Mouse (Mus musculus): ENCODE data around the gene Hpse2. TPM values are rescaled to one million over a fixed set of nuclear protein-coding genes. Genes with fewer than 3 reads are reported as not detected.

Gene Hpse2
- polyA plus RNA-seq, 1 experiment from 2014 or later, result 1.7 TPM

DNA sequence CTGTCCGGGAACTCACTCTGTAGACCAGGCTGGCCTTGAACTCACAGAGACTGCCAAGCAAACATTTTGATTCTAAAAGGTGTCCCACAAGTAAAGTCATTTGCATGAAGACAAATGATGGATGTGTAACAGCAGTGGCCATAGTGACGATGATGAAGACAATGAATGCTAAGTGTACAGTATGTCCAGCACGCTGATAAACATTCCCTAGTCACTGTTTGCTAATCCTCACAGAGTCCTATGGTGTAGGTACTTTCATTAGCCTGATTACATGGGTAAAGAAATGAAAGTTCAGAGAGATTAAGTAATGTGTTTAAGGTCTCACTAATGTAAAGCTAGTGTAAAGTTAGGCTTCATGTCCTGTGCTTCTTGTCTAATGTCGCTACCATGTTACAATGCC lies 511.6 kb downstream of the Hpse2 start:
- Histone ChIP-seq H3K27ac (ENCODE audit: low read depth, low read length) (no peak overlapping the region), H3K4me3 (ENCODE audit: low read depth, low read length) (no peak overlapping the region), H3K9me3 (ENCODE audit: control insufficient read depth, low read length) (no peaks in the 10 kb centered on the region), H3K9ac (ENCODE audit: low read length) (no peak overlapping the region), H3K4me1 (replicated peaks; ENCODE audit: control insufficient read depth, insufficient read depth, low read length) (no peaks in the 10 kb centered on the region), H3K27me3 (ENCODE audit: control insufficient read depth, insufficient read depth, low read length) (no peaks in the 10 kb centered on the region), H3K4me2 (ENCODE audit: low read depth, low read length, severe bottlenecking) (no peak overlapping the region), H3K36me3 (ENCODE audit: control insufficient read depth, insufficient read depth, low read length) (no peaks in the 10 kb centered on the region)
- ATAC-seq (replicated peaks; ENCODE audit: low FRiP score) (no peak), DNase-seq (ENCODE audit: low spot score) (no peak)
- WGBS, result 85% methylated on average over 4 of the region's 4 CpGs

DNA sequence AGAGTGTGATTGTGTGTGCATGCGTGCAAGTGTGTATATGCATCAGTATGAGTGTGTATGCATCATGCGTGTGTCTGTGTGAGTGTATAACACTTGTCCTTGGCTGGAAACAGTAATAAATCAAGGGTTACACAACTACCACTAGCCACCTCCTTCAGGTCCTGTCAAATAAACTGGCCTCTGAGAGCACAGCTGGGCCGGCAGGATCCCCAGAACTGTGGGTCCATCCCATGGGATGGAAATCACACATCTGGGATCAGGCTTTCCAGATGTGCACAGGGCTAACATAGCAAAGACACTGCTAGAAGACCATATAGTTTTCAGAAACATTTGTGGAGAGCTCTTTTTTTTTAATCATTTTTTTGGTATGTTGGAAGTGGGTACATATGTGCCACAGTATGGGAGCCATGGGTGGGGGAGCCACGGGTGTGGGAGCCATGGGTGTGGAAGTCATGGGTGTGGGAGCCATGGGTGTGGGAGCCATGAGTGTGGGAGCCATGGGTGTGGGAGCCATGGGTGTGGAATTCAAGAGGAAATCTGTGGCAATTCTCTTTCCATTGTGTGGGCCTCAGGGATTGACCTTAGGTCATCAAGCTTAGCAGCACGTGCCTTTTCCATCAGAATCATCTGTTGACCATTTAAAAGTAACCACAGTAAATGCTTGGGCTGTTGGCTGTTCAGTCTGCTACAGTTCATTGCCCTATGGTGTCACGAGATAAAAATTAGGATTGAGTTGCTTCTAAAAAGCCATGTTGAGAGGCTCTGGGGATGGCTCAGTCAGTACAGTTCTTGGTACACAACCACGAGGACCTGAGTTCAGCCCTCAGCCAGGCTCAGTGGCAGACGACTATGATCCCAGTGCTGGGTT lies 518.3 kb downstream of the Hpse2 start:
- DNase-seq (ENCODE audit: low spot score) (no peak), ATAC-seq (replicated peaks; ENCODE audit: low FRiP score) (no peak)
- H3K4me2 ChIP-seq (ENCODE audit: low read depth, low read length, severe bottlenecking), result no peak overlapping the region
- H3K9ac ChIP-seq (ENCODE audit: low read length), result no peak overlapping the region
- H3K27me3 ChIP-seq (ENCODE audit: control insufficient read depth, insufficient read depth, low read length), result no peaks in the 10 kb centered on the region
- H3K36me3 ChIP-seq (ENCODE audit: control insufficient read depth, insufficient read depth, low read length), result no peaks in the 10 kb centered on the region
- no peaks in the 10 kb centered on the region for H3K4me1 ChIP-seq (replicated peaks; ENCODE audit: control insufficient read depth, insufficient read depth, low read length)
- H3K4me3 ChIP-seq (ENCODE audit: low read depth, low read length), result no peak overlapping the region
- no peaks in the 10 kb centered on the region for H3K9me3 ChIP-seq (ENCODE audit: control insufficient read depth, low read length)
- no peak overlapping the region for H3K27ac ChIP-seq (ENCODE audit: low read depth, low read length)
- WGBS, result 85% methylated on average over 8 of the region's 8 CpGs

DNA sequence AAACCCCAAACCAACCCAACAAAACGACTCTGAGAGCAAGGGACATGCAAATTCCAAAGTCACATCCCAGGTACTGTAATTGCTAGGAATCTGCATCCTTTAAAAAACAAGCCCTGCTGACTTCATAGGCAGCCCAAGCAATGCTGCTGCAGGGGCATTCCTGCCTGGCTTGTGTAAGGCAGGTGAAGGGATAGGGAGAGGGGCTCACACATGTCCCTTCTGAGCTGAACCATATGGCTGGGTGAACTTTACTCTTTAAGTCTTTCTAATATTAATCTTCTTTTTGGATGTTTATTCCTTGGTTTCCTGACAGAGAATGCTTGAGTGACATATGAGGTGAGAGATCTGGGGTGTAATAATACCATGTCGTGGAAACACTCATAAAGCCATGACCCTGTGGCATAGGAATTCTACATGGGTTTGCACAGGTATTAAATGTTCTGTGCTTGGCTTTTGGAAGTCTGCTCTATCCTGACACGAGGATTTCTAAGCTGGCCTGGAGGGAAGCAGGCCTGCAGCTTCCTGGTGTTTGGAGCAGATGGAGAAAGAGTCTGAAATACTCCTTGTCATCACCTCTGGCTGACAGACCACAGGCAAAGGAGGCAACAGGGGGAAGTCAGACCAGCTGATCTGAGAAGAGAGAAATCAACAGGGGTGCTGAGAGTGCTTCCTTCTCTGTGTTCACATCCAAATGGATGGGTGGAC lies 519.0 kb downstream of the Hpse2 start:
- no peaks in the 10 kb centered on the region for H3K9me3 ChIP-seq (ENCODE audit: control insufficient read depth, low read length)
- H3K9ac ChIP-seq (ENCODE audit: low read length), result no peak overlapping the region
- H3K36me3 ChIP-seq (ENCODE audit: control insufficient read depth, insufficient read depth, low read length), result no peaks in the 10 kb centered on the region
- no peaks in the 10 kb centered on the region for H3K4me1 ChIP-seq (replicated peaks; ENCODE audit: control insufficient read depth, insufficient read depth, low read length)
- DNase-seq (ENCODE audit: low spot score), result no peak
- no peaks in the 10 kb centered on the region for H3K27me3 ChIP-seq (ENCODE audit: control insufficient read depth, insufficient read depth, low read length)
- ATAC-seq (replicated peaks; ENCODE audit: low FRiP score), result no peak
- H3K4me2 ChIP-seq (ENCODE audit: low read depth, low read length, severe bottlenecking), result no peak overlapping the region
- no peak overlapping the region for H3K4me3 ChIP-seq (ENCODE audit: low read depth, low read length)
- WGBS, result 62% methylated on average over 3 of the region's 3 CpGs
- H3K27ac ChIP-seq (ENCODE audit: low read depth, low read length), result no peak overlapping the region

DNA sequence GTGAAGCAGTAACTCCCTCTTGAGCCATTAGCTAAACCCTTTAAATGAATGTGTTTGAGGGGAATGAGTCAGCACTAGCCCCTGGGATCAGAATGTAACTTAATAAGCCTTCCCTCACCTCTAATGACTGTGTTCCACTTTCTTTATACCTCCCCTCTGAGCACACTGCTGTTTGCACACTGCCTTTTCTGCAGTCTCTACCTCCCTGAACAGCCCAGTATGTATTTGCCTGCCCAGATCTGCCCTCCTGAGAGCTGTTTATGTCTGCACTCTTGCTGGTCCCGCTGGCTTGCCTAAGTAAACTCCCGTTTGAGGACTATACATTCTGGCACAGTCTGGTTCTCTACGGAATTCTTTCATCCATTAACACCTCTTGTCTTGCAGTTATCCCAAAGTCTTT lies 525.1 kb downstream of the Hpse2 start:
- Histone ChIP-seq H3K9me3 (ENCODE audit: control insufficient read depth, low read length) (no peaks in the 10 kb centered on the region), H3K9ac (ENCODE audit: low read length) (no peak overlapping the region), H3K36me3 (ENCODE audit: control insufficient read depth, insufficient read depth, low read length) (no peaks in the 10 kb centered on the region), H3K27me3 (ENCODE audit: control insufficient read depth, insufficient read depth, low read length) (no peaks in the 10 kb centered on the region), H3K4me2 (ENCODE audit: low read depth, low read length, severe bottlenecking) (no peak overlapping the region), H3K4me3 (ENCODE audit: low read depth, low read length) (no peak overlapping the region), H3K4me1 (replicated peaks; ENCODE audit: control insufficient read depth, insufficient read depth, low read length) (no peaks in the 10 kb centered on the region), H3K27ac (ENCODE audit: low read depth, low read length) (no peak overlapping the region)
- ATAC-seq (replicated peaks; ENCODE audit: low FRiP score) (no peak), DNase-seq (ENCODE audit: low spot score) (no peak)
- WGBS, result 56% methylated on average over 3 of the region's 3 CpGs

DNA sequence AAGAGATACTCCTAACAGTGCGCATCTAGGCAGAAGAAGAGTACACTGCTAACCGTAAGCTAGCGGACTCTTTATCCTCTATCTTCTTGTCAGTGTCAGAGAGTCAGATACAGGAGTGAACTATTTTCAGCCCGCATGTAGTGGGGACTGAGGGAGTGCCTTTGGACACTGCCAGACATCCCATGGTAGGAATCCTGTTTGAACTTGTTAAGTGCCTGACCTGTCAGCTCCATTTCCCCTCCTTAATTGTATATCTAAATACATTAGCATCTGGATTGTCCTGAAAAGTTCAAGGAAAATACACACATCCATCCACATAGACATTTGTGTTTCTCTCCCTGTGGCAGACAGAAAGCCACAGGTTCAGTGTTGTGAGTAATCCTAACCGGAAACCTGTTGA lies 531.1 kb downstream of the Hpse2 start:
- Histone ChIP-seq H3K27ac (ENCODE audit: low read depth, low read length) (no peak overlapping the region), H3K36me3 (ENCODE audit: control insufficient read depth, insufficient read depth, low read length) (no peaks in the 10 kb centered on the region), H3K4me1 (replicated peaks; ENCODE audit: control insufficient read depth, insufficient read depth, low read length) (no peaks in the 10 kb centered on the region), H3K9ac (ENCODE audit: low read length) (no peak overlapping the region), H3K9me3 (ENCODE audit: control insufficient read depth, low read length) (no peaks in the 10 kb centered on the region), H3K4me3 (ENCODE audit: low read depth, low read length) (no peak overlapping the region), H3K27me3 (ENCODE audit: control insufficient read depth, insufficient read depth, low read length) (no peaks in the 10 kb centered on the region), H3K4me2 (ENCODE audit: low read depth, low read length, severe bottlenecking) (no peak overlapping the region)
- ATAC-seq (replicated peaks; ENCODE audit: low FRiP score) (no peak), DNase-seq (ENCODE audit: low spot score) (no peak)
- 92% methylated on average over 5 of the region's 5 CpGs for WGBS

DNA sequence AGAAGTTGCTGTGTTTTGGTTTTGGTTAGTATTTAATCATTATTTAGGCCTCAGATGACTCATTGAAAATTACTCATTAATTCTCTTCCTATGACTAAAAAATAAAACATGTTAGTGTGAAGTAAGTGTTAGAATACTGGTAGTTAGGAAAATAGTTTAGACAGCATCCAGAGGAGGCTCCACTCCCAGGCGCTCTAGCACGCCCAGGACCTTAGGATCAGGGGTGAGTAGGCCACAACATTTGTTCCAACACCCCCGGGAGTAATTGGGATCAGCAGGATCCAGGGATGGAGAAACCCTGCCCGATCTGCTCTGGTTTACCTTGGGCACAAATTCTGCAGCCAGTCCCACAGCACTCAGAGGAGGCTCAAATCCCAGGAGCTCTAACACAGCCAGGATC lies 532.5 kb downstream of the Hpse2 start:
- no peak overlapping the region for H3K4me2 ChIP-seq (ENCODE audit: low read depth, low read length, severe bottlenecking)
- no peaks in the 10 kb centered on the region for H3K4me1 ChIP-seq (replicated peaks; ENCODE audit: control insufficient read depth, insufficient read depth, low read length)
- H3K4me3 ChIP-seq (ENCODE audit: low read depth, low read length), result no peak overlapping the region
- no peak overlapping the region for H3K9ac ChIP-seq (ENCODE audit: low read length)
- DNase-seq (ENCODE audit: low spot score) (no peak), ATAC-seq (replicated peaks; ENCODE audit: low FRiP score) (no peak)
- H3K36me3 ChIP-seq (ENCODE audit: control insufficient read depth, insufficient read depth, low read length), result no peaks in the 10 kb centered on the region
- WGBS, result 87% methylated on average over 4 of the region's 4 CpGs
- H3K27me3 ChIP-seq (ENCODE audit: control insufficient read depth, insufficient read depth, low read length), result no peaks in the 10 kb centered on the region
- no peaks in the 10 kb centered on the region for H3K9me3 ChIP-seq (ENCODE audit: control insufficient read depth, low read length)
- no peak overlapping the region for H3K27ac ChIP-seq (ENCODE audit: low read depth, low read length)

DNA sequence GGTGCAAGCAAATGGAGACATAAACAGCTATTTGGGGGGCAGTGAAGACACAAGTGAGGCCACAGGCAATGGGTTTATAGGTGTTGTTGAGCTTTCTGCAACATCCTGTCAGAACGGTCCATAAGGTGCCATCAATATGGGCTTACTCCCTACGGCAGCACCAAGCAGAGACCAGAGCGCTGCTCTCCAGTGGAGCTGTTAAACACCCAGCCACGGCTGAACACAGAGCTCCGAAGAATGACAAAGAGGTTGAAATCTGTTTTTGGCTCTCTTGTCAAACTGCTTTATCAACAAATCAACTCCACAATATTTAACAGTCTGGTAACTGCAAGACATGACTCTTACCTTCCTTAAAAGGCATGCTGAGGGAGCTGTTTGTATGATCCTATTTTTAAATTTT lies 537.7 kb downstream of the Hpse2 start:
- H3K9ac ChIP-seq (ENCODE audit: low read length), result no peak overlapping the region
- no peaks in the 10 kb centered on the region for H3K36me3 ChIP-seq (ENCODE audit: control insufficient read depth, insufficient read depth, low read length)
- no peaks in the 10 kb centered on the region for H3K9me3 ChIP-seq (ENCODE audit: control insufficient read depth, low read length)
- no peak overlapping the region for H3K4me2 ChIP-seq (ENCODE audit: low read depth, low read length, severe bottlenecking)
- no peak for DNase-seq (ENCODE audit: low spot score)
- H3K27ac ChIP-seq (ENCODE audit: low read depth, low read length), result no peak overlapping the region
- H3K27me3 ChIP-seq (ENCODE audit: control insufficient read depth, insufficient read depth, low read length), result no peaks in the 10 kb centered on the region
- H3K4me3 ChIP-seq (ENCODE audit: low read depth, low read length), result no peak overlapping the region
- H3K4me1 ChIP-seq (replicated peaks; ENCODE audit: control insufficient read depth, insufficient read depth, low read length), result no peaks in the 10 kb centered on the region
- no peak for ATAC-seq (replicated peaks; ENCODE audit: low FRiP score)
- 88% methylated on average over 5 of the region's 5 CpGs for WGBS

DNA sequence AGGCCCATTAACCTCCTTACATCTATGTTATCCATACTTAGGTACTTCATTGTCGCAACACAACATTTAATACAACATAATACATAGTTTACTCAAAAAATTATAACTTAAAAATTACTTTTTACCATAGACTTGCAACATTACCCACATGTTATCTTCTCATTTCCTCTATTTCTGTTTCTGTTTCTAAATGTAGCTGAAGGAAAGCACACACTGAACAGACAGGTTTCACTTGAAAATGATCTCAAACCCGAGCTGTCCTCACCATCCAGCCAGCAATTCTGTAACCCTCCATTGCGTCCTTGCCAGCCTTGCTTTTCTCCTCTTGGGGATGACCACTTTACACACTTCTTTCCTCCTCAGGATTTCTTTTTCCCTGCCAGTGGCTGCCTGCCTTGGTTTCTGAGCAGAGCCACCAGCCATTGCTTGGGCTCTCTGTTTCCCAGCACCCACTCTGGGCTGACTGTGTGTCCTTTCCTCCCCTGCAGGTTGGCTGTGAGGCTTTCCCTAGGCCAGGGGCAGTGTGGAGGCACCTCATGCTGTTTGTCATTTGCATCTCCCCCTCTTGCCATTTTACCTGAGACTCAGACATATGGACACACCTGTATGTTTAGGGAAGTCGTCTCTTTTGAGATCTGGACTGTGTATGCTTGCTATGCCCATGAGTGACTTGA lies 548.4 kb downstream of the Hpse2 start:
- Histone ChIP-seq H3K27me3 (ENCODE audit: control insufficient read depth, insufficient read depth, low read length) (no peaks in the 10 kb centered on the region), H3K27ac (ENCODE audit: low read depth, low read length) (no peak overlapping the region), H3K4me1 (replicated peaks; ENCODE audit: control insufficient read depth, insufficient read depth, low read length) (no peaks in the 10 kb centered on the region), H3K4me3 (ENCODE audit: low read depth, low read length) (no peak overlapping the region), H3K4me2 (ENCODE audit: low read depth, low read length, severe bottlenecking) (no peak overlapping the region), H3K9ac (ENCODE audit: low read length) (no peak overlapping the region), H3K9me3 (ENCODE audit: control insufficient read depth, low read length) (no peaks in the 10 kb centered on the region), H3K36me3 (ENCODE audit: control insufficient read depth, insufficient read depth, low read length) (no peaks in the 10 kb centered on the region)
- DNase-seq (ENCODE audit: low spot score), result no peak
- 82% methylated on average over 4 of the region's 4 CpGs for WGBS
- no peak for ATAC-seq (replicated peaks; ENCODE audit: low FRiP score)

Data from forebrain, embryonic 11.5 days (tissue).